Mouse (Mus musculus) brain, embryonic 18.5 days (tissue): ENCODE measurements at regions not wholly inside any gene's neighbourhood (a gene's known extent, or its start where the extent isn't known, plus 50 kb on each side); places are given as distances from the start of the nearest gene placed in this dataset.

Source experiments
- DNase-seq: peaks from one replicate; pipeline ENCODE4 v3.0.0-alpha.2; 2012; ENCODE audit warnings: low read depth, low spot score

DNA sequence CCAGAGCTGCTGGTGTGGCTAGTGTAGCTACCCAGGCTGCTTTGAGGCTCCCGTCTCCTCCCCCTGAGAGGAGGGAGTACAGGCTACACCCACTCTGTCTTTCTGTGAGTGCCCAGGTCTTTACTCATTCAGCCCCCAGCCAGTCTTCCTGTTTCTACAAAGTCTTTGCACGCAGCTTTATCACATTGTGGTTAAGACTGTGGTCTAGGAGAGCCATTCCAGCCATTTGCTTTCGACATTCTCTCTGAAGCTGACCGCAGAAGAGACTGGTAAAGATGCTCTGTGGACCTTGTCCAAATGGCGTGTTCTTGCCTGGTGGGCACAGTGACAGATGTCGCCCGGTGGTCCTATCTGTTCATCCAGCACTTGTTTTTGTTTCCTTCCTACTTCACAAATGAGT, 62.0 kb downstream of the Tpra1 start:
- DNase-seq: no peak

GRCm38 (mm10) chr6:88964911-88965310, 62.9 kb downstream of the Tpra1 start:
- DNase-seq: no peak

DNA sequence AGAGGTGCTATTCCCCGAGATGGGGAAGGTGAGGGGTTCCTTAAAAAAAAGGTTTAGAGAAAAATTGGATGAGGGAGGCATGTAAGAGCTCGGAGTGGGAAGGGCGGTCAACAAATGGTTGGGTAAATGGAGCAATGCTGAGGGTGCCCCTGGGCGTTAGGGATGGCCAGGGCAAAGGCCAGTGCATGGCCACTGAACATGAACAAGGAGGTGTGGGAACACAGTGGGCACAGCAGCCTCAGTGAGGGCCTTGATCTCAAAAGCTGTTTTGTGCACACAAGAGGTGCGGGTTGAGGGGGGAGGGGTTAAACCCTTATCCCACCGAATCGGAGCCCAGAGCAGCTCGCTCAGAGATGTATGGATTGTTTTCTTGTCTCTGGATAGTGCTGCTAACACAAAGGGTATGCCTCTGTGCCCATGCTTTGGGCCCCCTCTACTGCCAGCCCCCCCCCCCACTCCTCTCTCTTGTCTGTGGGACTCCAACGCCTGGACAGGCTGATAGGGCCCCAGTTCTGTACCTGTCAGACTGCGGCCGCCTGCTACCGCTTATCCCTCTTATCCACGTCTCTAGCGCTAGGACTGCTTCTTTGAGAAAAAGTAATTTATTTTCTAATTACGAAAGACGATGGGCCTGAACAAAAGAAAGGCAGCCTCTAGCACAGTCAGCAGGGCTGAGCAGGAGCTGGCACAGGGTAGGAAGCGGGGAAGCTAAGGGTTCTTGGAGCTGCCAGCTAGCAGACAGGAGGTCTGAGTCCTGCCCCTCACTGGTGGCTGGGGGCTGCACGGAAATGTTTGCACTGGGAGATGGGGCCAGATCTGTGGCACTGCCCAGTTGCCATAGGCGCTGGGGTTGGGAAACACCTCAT, 63.5 kb downstream of the Tpra1 start:
- DNase-seq: no peak

DNA sequence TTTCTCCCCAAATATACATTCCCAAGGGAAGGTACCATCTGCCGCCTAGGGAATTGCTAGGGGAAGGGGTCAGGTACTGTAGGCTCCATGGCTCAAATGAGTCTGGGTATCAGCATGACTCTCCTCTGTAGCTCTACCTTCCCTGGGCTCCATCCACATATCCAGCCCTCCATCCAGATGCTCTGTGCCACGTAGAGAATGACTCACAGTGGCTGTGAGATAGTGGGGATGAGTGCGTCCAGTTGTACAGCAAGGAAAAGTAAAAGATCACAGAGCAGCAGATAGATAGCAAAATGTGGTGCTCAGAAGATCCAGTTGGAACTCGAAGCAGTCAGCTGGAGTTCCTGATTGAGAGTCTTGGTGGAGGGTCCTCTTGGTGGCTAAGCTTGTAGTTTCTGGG, 64.5 kb downstream of the Tpra1 start:
- DNase-seq: no peak

DNA sequence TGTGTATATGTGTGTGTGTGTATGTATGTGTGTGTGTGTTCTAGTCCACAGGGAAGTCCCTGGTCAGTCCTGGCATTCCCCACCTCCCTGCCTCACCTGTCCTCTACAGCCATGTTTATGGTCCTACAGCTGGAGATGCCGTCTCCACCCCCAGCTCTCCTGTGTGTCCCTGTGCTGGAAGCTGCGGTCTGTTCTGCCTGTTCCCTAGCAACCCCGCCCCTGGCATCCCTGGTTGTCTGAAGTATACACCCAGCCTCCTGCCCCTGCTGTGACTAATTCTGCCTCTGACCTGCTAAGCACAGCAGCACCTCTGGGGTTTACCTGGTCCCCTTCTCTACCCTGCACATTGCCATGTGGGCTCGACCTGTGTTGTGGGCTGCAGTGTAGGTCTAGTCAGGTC, 66.8 kb downstream of the Tpra1 start:
- DNase-seq: no peak

DNA sequence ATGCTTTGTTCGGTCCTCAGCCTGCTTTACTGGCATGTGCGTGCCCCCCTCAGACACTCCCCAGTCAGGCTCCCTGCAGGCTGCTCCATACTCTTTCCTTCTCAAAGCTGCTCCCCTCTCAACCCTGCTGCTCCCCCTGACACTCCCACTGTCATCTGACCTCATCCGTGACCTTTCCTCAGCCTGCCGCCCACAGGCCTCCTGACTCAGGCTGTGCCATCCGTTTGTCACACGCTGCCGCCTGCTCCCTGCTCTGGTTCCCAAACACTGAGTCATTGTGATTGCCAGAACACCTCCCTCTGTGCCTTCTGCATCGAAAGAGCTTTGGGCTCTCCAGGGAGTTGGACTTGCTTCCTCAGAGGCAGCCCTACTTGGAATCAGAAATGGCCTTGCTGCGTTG, 69.7 kb downstream of the Tpra1 start:
- no peak for DNase-seq

DNA sequence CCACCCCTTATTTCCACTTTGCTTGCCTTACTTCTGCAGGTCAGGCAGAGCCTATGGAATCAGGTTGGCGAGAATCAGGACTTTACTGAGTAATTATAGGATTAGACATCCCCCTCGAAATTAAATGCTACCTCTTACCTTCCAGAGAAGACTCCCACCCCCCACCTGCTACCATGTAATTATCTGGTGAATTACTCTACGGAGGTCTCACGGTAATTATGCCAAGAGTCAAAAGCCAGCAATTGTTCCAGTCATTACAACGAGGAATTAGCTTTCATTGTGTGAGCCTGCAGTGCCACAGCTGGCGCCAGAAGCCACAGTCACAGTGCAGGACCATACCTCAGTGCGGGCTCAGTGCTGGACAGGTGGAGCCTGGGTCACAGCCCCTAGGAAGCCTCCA, 72.4 kb downstream of the Tpra1 start:
- no peak for DNase-seq

- no peak for DNase-seq
Observed at GRCm38 (mm10) chr6:88976581-88976980, 74.5 kb downstream of the Tpra1 start.

DNA sequence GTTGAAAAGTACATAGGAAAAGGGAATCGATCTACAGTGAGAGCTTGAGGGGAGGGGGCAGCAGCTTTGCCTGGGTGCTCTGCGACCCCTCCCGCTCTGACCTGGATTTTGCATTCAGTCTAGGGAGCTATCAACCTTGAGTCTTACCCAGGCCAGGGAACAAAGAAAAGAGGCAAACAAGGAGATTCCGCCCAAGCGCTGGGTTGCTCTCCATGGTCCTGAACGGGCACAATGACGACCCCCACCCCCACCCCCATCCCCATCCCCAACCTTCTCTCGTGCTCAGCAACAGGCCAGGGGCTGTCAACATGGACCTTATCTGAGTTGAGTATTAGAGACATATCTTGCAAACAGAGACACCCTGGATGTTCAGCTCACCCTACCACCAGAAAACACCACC, 74.9 kb downstream of the Tpra1 start:
- DNase-seq: no peak

- no peak for DNase-seq
Observed at GRCm38 (mm10) chr6:88978970-88979369, 76.9 kb downstream of the Tpra1 start.

DNA sequence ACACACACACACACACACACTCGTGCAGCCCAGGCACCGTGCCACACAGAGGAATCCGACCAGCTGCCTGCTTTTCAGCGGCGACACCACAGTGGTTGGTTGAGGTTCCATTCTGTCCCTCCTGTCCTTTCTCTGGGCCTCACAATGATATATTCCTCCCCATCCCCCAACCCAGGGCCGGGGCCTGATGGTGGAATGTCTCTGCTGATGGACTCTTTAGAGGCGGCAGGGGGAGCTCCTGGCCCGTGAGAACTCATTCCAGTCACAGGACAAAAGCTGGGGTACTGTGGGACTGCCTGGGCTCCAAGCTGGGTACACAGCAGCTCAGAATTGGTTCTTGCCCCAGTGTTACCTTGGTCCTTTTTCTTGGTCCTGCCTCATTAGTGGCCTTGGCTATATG, 78.1 kb downstream of the Tpra1 start:
- peak; percentile 72 for DNase-seq

- DNase-seq: no peak
Observed at GRCm38 (mm10) chr6:88981544-88981943, 79.5 kb downstream of the Tpra1 start.

DNA sequence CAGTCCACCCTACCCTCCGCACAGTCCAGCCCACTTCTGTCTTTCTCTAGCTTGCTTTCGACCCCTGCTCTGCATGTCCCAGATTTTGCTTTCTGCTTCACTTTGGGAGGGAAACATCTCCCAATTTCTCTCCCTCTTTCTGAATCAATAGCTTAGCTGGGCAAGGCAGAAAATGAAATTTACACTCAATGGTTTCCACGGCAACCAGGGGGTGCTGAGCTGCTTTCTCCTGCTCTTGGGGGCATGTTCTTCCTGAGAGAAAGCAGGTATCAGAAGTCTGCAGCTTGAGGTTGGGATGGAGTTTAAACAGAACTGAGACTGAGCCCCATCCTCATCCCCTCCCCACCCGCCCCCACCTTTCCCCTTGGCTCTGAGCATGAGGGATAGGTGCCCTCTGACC, 82.1 kb downstream of the Tpra1 start:
- no peak for DNase-seq

- no peak for DNase-seq
Observed at GRCm38 (mm10) chr6:88984863-88985262, 82.8 kb downstream of the Tpra1 start.

- DNase-seq: no peak
Observed at GRCm38 (mm10) chr6:88988551-88988950, 86.5 kb downstream of the Tpra1 start.

GRCm38 (mm10) chr6:88989617-88990299, 87.7 kb downstream of the Tpra1 start:
- DNase-seq: no peak

GRCm38 (mm10) chr6:88990300-88990685, 88.2 kb downstream of the Tpra1 start:
- no peak for DNase-seq

DNA sequence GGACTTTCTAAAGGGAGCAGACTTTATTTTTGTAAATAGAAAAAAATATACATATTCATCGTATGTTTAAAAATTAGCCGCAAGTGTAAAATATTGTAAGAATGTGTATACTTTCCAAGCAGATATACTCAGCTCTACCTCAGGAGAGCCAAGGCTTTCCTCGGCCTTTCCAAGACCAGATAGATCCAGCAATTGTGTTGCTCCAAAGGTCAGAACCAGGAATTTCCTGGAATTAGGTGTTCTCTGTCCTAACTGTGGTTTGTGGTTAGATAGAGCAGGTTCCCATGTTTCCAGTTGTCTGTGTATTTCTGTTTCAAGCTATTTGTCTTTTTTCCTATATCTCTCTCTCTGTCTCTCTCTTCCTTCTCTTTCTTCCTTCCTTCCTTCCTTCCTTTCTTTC, 93.0 kb downstream of the Tpra1 start:
- DNase-seq: no peak

GRCm38 (mm10) chr6:88998927-88999722, 97.1 kb downstream of the Tpra1 start:
- DNase-seq: no peak

- DNase-seq: no peak
Observed at GRCm38 (mm10) chr6:89000359-89000758, 98.3 kb downstream of the Tpra1 start.

DNA sequence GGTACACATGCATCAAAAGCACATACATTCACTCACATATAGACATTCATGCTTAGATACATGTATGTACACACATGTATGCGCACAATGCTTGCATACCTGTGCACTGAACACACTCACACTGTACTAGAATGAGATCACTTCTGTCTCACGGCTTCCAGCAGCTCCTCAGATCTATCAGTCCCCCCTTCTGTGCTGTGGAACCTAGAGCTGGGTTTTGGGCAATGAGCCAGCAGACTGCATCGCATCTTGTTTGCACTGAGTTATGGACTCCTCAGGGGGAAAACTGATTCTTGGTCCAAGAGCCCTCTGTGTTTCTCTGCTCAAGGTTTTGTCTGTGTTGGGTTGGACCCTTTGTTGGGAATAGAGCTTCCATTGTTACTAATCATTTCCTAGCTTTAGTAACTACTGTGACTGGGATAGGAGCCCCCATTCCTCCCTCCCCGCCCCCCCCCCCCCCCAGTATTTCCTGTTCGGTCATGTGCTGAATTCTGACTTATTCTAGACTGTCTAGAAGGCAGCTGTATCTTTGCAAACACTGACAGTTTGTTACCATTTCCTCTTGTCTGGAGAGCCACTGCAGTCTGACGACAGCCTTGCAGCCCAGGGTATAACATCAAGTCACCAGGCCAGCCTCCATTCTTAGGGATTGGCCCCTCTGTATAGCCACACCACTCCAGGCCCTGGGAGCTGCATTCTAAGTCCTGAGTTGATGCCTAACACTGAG, 101.3 kb downstream of the Tpra1 start:
- DNase-seq: no peak

DNA sequence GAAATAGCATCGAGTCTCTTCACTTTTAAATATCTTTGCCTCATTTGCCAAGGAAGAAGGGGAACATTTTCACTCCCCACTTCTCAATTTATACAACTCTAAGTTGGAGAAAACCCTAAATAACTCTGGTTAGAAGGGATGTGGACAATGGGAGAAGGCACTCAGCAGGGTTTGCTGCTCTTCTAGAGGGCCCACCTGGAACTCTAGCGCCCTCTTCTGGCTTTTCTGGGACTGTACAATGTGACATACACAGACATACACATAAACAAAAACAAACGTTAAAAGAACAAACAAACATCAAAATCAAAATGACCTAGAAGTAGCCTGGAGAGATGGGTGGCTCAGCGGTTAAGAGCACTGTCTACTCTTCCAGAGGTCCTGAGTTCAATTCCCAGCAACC, 103.0 kb downstream of the Tpra1 start:
- DNase-seq: no peak
